Mouse (Mus musculus) layer of hippocampus, adult 9-11 months (tissue): Measurements from ENCODE around the gene Btbd35f16.
"Not testable (repeated sequence)": the region's sequence is repeated elsewhere in the genome, so short reads cannot be mapped to it uniquely, and the experiment has no call there.

Experiments used
- DNase-seq: peaks from one replicate; pipeline ENCODE4 v3.0.0; 2022

Btbd35f16 gene

DNA sequence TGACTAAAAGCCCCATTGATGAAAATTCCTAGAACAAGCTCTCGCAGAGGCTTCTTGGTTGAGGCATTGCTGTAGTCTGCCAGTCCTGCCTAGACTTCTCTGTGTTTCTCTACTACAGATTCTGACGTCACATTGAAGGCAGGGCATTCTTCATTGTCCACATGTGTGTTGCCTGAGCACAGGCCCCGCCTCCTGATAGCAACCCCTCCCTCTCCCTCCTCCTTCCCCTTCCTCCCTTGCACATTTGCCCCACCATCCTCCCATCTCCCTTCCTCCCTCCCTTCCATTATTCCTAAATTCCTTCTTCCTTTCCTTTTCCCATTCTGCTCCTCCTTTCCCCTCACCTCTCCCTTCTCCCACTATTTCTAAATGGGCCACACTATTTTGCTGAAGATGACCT, at the start of gene Btbd35f16:
Btbd35f16 (minus strand) TSS at position 101 of the 400 bp plus-strand sequence.
- DNase-seq: not testable (repeated sequence)
